Mouse (Mus musculus) hindlimb bud, embryonic 11.5 days (tissue): Measurements from ENCODE around the gene Adamts18.

Experiments used
- DNase-seq: peaks from one replicate; pipeline ENCODE4 v3.0.0-alpha.2; 2012; ENCODE audit warnings: low read depth, low spot score; ENCODE audit errors: extremely low spot score

Adamts18 gene

DNA sequence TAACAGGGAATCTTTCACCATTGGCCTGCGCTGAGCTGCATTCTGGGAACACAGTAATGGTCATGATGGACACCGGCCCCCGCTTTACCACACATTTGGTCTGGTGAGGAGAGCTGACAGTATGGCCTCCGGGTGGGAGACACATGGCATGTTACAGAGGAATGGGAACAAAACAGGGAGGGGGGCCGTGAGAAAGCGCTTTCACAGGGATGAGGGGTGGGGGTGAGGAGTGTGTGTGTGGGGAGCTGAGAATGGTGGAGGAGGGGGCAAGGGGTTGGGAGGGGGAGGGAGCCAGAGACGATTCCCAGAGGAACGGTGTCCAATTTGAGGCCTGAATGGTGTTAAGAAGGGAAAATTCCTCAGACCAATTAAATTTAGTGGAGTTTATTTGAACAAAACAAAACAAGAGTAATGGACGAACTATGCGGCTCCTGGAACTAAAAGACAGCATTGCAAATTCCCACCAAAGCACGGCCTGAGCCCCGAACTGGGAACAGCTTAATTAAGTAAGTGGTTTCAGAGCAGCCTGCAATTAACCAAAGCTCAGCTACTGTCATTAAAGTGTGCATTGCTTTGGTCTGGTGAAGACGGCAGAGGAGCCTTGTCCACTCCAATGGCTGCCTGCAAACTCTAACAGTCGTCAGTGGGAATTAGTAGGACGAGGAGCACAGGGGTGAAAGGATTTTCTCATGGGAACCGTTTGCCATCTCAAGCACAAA lies 181.7 kb downstream of the Adamts18 start:
- DNase-seq, result no peak

GRCm38 (mm10) chr8:113665951-113666350 lies 182.6 kb downstream of the Adamts18 start:
- no peak for DNase-seq

- DNase-seq, result no peak
Observed at GRCm38 (mm10) chr8:113665036-113665435, 183.5 kb downstream of the Adamts18 start.

DNA sequence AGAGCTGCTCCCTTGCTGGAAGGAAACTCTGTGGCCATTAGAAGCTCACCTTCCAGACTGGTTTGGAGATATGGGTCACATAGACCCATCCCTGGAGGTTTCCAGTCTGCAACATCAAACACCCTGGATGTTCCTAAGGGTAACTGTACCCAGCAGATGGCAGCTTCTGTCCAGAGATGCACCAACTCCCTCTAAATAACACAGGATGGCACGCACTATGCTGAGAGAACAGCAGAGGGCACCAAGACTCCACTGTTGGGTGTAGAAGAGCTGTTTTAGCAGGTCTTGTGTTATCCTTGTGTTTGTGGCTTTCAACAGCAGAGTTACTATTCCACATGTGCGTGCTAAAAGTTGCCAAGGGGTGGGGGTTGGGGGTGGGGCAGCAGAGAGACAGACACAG lies 184.0 kb downstream of the Adamts18 start:
- DNase-seq, result peak; percentile 64

- DNase-seq, result no peak
Observed at GRCm38 (mm10) chr8:113660128-113660527, 188.4 kb downstream of the Adamts18 start.

DNA sequence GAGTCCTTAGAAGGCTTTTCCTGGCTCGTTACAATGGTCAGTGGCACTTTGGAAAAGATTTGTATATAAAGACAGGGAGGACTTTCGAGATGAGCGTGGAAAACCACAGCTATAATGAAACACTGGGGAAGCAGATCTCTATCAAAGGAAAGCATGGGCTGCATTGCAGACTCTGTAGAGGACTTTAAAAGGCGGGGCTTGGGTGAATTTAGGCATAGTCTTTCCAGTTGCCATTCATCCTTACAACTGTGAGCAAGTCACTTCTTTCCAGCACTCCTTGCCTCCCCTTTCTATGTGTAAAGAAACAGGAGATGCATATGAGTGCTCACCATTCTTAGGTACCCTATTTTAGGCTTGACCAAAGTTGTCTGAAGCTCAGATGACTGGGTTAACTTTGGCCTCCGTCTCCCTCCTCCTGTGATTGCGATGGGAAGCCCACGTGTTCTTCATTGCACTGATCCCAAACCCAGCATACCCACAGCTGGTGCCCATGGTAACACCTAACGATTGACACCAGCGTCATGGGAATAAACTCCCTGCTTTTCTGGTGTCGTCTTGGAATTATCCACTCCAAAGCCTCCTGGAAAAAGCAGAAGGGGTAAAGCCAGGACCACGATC lies 191.7 kb downstream of the Adamts18 start:
- no peak for DNase-seq

DNA sequence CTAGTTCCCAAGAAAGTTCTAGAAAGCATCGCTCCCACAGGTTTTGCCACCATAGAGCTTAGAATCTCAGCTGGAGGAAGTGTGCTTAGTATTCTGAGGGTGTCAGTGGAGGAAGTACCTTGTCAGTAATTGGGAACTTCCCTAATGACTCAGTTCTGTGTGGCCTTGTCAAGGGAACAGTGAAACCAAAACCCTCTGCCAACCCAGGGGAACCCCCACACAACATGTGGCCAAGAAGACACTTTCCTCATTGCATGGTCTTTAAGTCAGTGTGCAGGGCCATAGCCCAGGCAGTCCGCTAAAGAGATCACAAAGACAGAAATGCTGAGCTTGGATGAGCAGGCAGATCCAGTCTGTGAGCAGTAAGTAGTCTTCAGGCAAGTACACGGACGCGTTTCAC lies 192.4 kb downstream of the Adamts18 start:
- DNase-seq, result no peak

- no peak for DNase-seq
Observed at GRCm38 (mm10) chr8:113653151-113653550, 195.4 kb downstream of the Adamts18 start.

GRCm38 (mm10) chr8:113652450-113652849 lies 196.1 kb downstream of the Adamts18 start:
- DNase-seq, result no peak
